Mouse (Mus musculus): ENCODE results near the gene Zfp455. TPM values are rescaled to one million over a fixed set of nuclear protein-coding genes. Genes with fewer than 3 reads are reported as not detected.
"Not testable (repeated sequence)": the region's sequence is repeated elsewhere in the genome, so short reads cannot be mapped to it uniquely, and the experiment has no call there.

Zfp455 gene
- 2.2 and 2.4 TPM in 2 replicates for polyA plus RNA-seq (2014; fragmentation: Nextera tagmentation; extraction: Ambion mirVana)

GRCm38 (mm10) chr13:67194340-67194894 is at the start of gene Zfp455:
Zfp455 (plus strand) TSS chr13:67194506.
- Histone ChIP-seq H3K9me3 (ENCODE audit: control insufficient read depth, low read length) (no peaks in the 10 kb centered on the region), H3K4me1 (ENCODE audit: control insufficient read depth, insufficient read depth, low read length) (0 out of 2 replicates have a peak, but pooled peaks cover 4% of the 10 kb centered on the region), H3K27ac (ENCODE audit: low read depth, low read length) (peak within 1 kb of the TSS; percentile 10; the same call in 1 of the 2 replicates), H3K4me3 (ENCODE audit: low read depth, low read length) (peak within 1 kb of the TSS; percentile 53), H3K9ac (replicated peaks; ENCODE audit: low read depth, low read length) (peak within 1 kb of the TSS; percentile 46), H3K27me3 (ENCODE audit: control insufficient read depth, insufficient read depth, low read length) (no peaks in the 10 kb centered on the region), H3K36me3 (ENCODE audit: control insufficient read depth, insufficient read depth, low read length) (no peaks in the 10 kb centered on the region), H3K4me2 (ENCODE audit: low read depth, low read length) (peak within 1 kb of the TSS; percentile 59)
- 5% methylated on average over 13 of the region's 13 CpGs for WGBS
- peak; percentile 95 for ATAC-seq (ENCODE audit: low read depth)

- not testable (repeated sequence) for H3K27ac ChIP-seq (ENCODE audit: low read depth, low read length); ATAC-seq (ENCODE audit: low read depth)
- WGBS, result 67% methylated on average over 4 of the region's 4 CpGs
These were observed 28.2 kb upstream of the Zfp455 start for GRCm38 (mm10) chr13:67166122-67166521.

GRCm38 (mm10) chr13:67172991-67173722 is 21.1 kb upstream of the Zfp455 start, which contains the start of gene Rsl1:
Rsl1 (plus strand) TSS chr13:67173182.
- not testable (repeated sequence) for H3K27ac ChIP-seq (ENCODE audit: low read depth, low read length); H3K9me3 ChIP-seq (ENCODE audit: control insufficient read depth, low read length); H3K36me3 ChIP-seq (ENCODE audit: control insufficient read depth, insufficient read depth, low read length); H3K4me1 ChIP-seq (ENCODE audit: control insufficient read depth, insufficient read depth, low read length); H3K27me3 ChIP-seq (ENCODE audit: control insufficient read depth, insufficient read depth, low read length)
- H3K4me3 ChIP-seq (ENCODE audit: low read depth, low read length), result peak within 1 kb of the TSS; percentile 42
- H3K4me2 ChIP-seq (ENCODE audit: low read depth, low read length), result peak within 1 kb of the TSS; percentile 52
- WGBS, result 1% methylated on average over 17 of the region's 17 CpGs
- H3K9ac ChIP-seq (replicated peaks; ENCODE audit: low read depth, low read length), result peak within 1 kb of the TSS; percentile 50
- ATAC-seq (ENCODE audit: low read depth), result peak; percentile 99

More at GRCm38 (mm10) chr13:67166122-67166521, 28.2 kb upstream of the Zfp455 start:
- not testable (repeated sequence) for H3K4me1 ChIP-seq (ENCODE audit: control insufficient read depth, insufficient read depth, low read length); H3K27me3 ChIP-seq (ENCODE audit: control insufficient read depth, insufficient read depth, low read length); H3K4me3 ChIP-seq (ENCODE audit: low read depth, low read length); H3K9me3 ChIP-seq (ENCODE audit: control insufficient read depth, low read length); H3K4me2 ChIP-seq (ENCODE audit: low read depth, low read length); H3K36me3 ChIP-seq (ENCODE audit: control insufficient read depth, insufficient read depth, low read length); H3K9ac ChIP-seq (replicated peaks; ENCODE audit: low read depth, low read length)

- Histone ChIP-seq H3K36me3 (ENCODE audit: control insufficient read depth, insufficient read depth, low read length) (no peaks in the 10 kb centered on the region), H3K4me2 (ENCODE audit: low read depth, low read length) (peak overlapping the region; percentile 52), H3K9ac (replicated peaks; ENCODE audit: low read depth, low read length) (peak overlapping the region; percentile 50; the same call in 1 of the 2 replicates), H3K27ac (ENCODE audit: low read depth, low read length) (no peak overlapping the region), H3K4me3 (ENCODE audit: low read depth, low read length) (peak overlapping the region; percentile 42), H3K4me1 (ENCODE audit: control insufficient read depth, insufficient read depth, low read length) (peaks cover 5% of the 10 kb centered on the region; the same call in 1 of the 2 replicates), H3K27me3 (ENCODE audit: control insufficient read depth, insufficient read depth, low read length) (no peaks in the 10 kb centered on the region), H3K9me3 (ENCODE audit: control insufficient read depth, low read length) (no peaks in the 10 kb centered on the region)
- 28% methylated on average over 5 of the region's 5 CpGs for WGBS
- no peak for ATAC-seq (ENCODE audit: low read depth)
These were observed 20.6 kb upstream of the Zfp455 start for GRCm38 (mm10) chr13:67173723-67174055.

GRCm38 (mm10) chr13:67201656-67202055 is 7.3 kb downstream of the Zfp455 start:
- Histone ChIP-seq H3K9ac (replicated peaks; ENCODE audit: low read depth, low read length) (no peak overlapping the region), H3K9me3 (ENCODE audit: control insufficient read depth, low read length) (no peaks in the 10 kb centered on the region), H3K4me2 (ENCODE audit: low read depth, low read length) (no peak overlapping the region), H3K4me1 (ENCODE audit: control insufficient read depth, insufficient read depth, low read length) (no peaks in the 10 kb centered on the region), H3K27ac (ENCODE audit: low read depth, low read length) (no peak overlapping the region), H3K27me3 (ENCODE audit: control insufficient read depth, insufficient read depth, low read length) (no peaks in the 10 kb centered on the region), H3K36me3 (ENCODE audit: control insufficient read depth, insufficient read depth, low read length) (no peaks in the 10 kb centered on the region), H3K4me3 (ENCODE audit: low read depth, low read length) (no peak overlapping the region)
- 86% methylated on average over 3 of the region's 3 CpGs for WGBS
- ATAC-seq (ENCODE audit: low read depth), result no peak

GRCm38 (mm10) chr13:67214015-67214607 is 19.8 kb downstream of the Zfp455 start:
- no peaks in the 10 kb centered on the region for H3K9me3 ChIP-seq (ENCODE audit: control insufficient read depth, low read length)
- H3K9ac ChIP-seq (replicated peaks; ENCODE audit: low read depth, low read length), result no peak overlapping the region
- no peak overlapping the region for H3K4me3 ChIP-seq (ENCODE audit: low read depth, low read length)
- no peak overlapping the region for H3K27ac ChIP-seq (ENCODE audit: low read depth, low read length)
- no peaks in the 10 kb centered on the region for H3K36me3 ChIP-seq (ENCODE audit: control insufficient read depth, insufficient read depth, low read length)
- H3K27me3 ChIP-seq (ENCODE audit: control insufficient read depth, insufficient read depth, low read length), result no peaks in the 10 kb centered on the region
- no peak overlapping the region for H3K4me2 ChIP-seq (ENCODE audit: low read depth, low read length)
- H3K4me1 ChIP-seq (ENCODE audit: control insufficient read depth, insufficient read depth, low read length), result no peaks in the 10 kb centered on the region
- ATAC-seq (ENCODE audit: low read depth), result no peak
- 57% methylated on average over 4 of the region's 4 CpGs for WGBS

Other genes with a start within 250 kb of the Zfp455 start
- gene Zfp712, start 133.3 kb upstream of the Zfp455 start, polyA plus RNA-seq (2014; fragmentation: Nextera tagmentation; extraction: Ambion mirVana), result 9.4 and 10.1 TPM in 2 replicates
- 9.9 and 10.2 TPM in 2 replicates for gene Zfp708, start 96.5 kb upstream of the Zfp455 start, polyA plus RNA-seq (2014; fragmentation: Nextera tagmentation; extraction: Ambion mirVana)
- gene Gm28557, start 85.9 kb upstream of the Zfp455 start, polyA plus RNA-seq (2014; fragmentation: Nextera tagmentation; extraction: Ambion mirVana), result 1.2 and 2.3 TPM in 2 replicates
- 0.09 and 0.19 TPM in 2 replicates for gene Rslcan18, start 78.2 kb upstream of the Zfp455 start, polyA plus RNA-seq (2014; fragmentation: Nextera tagmentation; extraction: Ambion mirVana)
- gene Zfp759, start 72.8 kb upstream of the Zfp455 start, polyA plus RNA-seq (2014; fragmentation: Nextera tagmentation; extraction: Ambion mirVana), result 4.9 and 6.0 TPM in 2 replicates
- 4.5 and 5.2 TPM in 2 replicates for gene Rsl1, start 21.3 kb upstream of the Zfp455 start, polyA plus RNA-seq (2014; fragmentation: Nextera tagmentation; extraction: Ambion mirVana)
- gene Zfp458, start 84.0 kb downstream of the Zfp455 start, polyA plus RNA-seq (2014; fragmentation: Nextera tagmentation; extraction: Ambion mirVana), result 7.6 and 10.4 TPM in 2 replicates
- 1.3 and 1.8 TPM in 2 replicates for gene Zfp457, start 112.0 kb downstream of the Zfp455 start, polyA plus RNA-seq (2014; fragmentation: Nextera tagmentation; extraction: Ambion mirVana)
- gene Zfp595, start 138.1 kb downstream of the Zfp455 start, polyA plus RNA-seq (2014; fragmentation: Nextera tagmentation; extraction: Ambion mirVana), result 1.8 and 3.0 TPM in 2 replicates
- not detected in 2 replicates for gene Gm28044, start 166.0 kb downstream of the Zfp455 start, polyA plus RNA-seq (2014; fragmentation: Nextera tagmentation; extraction: Ambion mirVana)
- gene Zfp953, start 166.1 kb downstream of the Zfp455 start, polyA plus RNA-seq (2014; fragmentation: Nextera tagmentation; extraction: Ambion mirVana), result 0.84 and 1.0 TPM in 2 replicates
- not detected in 2 replicates for gene Gm28041, start 181.2 kb downstream of the Zfp455 start, polyA plus RNA-seq (2014; fragmentation: Nextera tagmentation; extraction: Ambion mirVana)
- gene Zfp456, start 181.3 kb downstream of the Zfp455 start, polyA plus RNA-seq (2014; fragmentation: Nextera tagmentation; extraction: Ambion mirVana), result 0.59 and 0.80 TPM in 2 replicates
- 3.4 and 3.5 TPM in 2 replicates for gene Zfp429, start 205.3 kb downstream of the Zfp455 start, polyA plus RNA-seq (2014; fragmentation: Nextera tagmentation; extraction: Ambion mirVana)
- gene Zfp459, start 226.9 kb downstream of the Zfp455 start, polyA plus RNA-seq (2014; fragmentation: Nextera tagmentation; extraction: Ambion mirVana), result 0.46 and 1.2 TPM in 2 replicates